Mouse (Mus musculus) small intestine, adult 2 months (tissue): ENCODE data around the gene Ptprm.

Experiments
- CTCF ChIP-seq: fragments of 200-500 bp; IDR thresholded peaks from 2 replicates; pipeline ENCODE4 v1.5.1; 2012; ENCODE audit warnings: low read depth, mild to moderate bottlenecking, control low read depth, inconsistent platforms, low read length, moderate library complexity, mixed read lengths; ENCODE audit not compliant: insufficient replicate concordance, insufficient read length; ENCODE audit errors: extremely low read depth
- POLR2A ChIP-seq: fragments of 200-500 bp; IDR thresholded peaks from 2 replicates; pipeline ENCODE4 v1.6.1; 2012; ENCODE audit warnings: low read depth, mild to moderate bottlenecking, control low read depth, inconsistent platforms, low read length, moderate library complexity

DNA sequence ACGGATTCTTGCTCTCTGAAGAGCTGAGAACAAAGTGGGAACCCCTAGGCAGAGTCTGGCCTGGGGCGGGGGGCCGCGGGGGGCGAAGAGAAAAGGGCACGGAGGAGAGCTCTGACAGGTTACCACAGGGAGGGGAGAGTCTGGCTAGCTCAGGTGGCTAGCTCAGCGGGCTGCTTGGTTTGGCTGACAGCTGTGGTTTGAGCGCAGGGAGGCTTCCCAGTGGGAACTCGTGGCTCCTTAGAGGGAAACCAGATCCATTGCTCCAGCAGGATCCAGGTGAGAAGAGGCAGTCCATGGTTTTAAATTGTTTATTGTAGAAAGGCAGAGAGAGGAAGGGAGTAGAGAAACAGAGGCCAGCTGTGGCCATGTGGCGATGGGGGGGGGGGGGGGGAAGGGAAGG is 689.5 kb downstream of the Ptprm start:
- no peak for TF ChIP-seq CTCF
- no peak for TF ChIP-seq POLR2A
